Mouse (Mus musculus): ENCODE measurements around the gene Cab39. TPM values are rescaled to one million over a fixed set of nuclear protein-coding genes. Genes with fewer than 3 reads are reported as not detected.

The Cab39 gene
- polyA plus RNA-seq, 1 experiment from 2014 or later: 74.3 TPM

GRCm38 (mm10) chr1:85758231-85758968 is 34.8 kb upstream of the Cab39 start:
- H3K9ac ChIP-seq (ENCODE audit: low read length): no peak overlapping the region
- no peak; the same call in 1 of the 2 replicates for ATAC-seq
- WGBS: 29% methylated on average over 14 of the region's 14 CpGs
- no peak overlapping the region for H3K4me3 ChIP-seq (ENCODE audit: low read depth, low read length)
- DNase-seq (ENCODE audit: low spot score): peak; percentile 11
- no peaks in the 10 kb centered on the region for H3K36me3 ChIP-seq (ENCODE audit: control insufficient read depth, insufficient read depth, low read length)
- H3K27ac ChIP-seq (ENCODE audit: low read depth, low read length): no peak overlapping the region
- H3K4me1 ChIP-seq (ENCODE audit: control insufficient read depth, insufficient read depth, low read length): no peaks in the 10 kb centered on the region
- no peaks in the 10 kb centered on the region for H3K9me3 ChIP-seq (replicated peaks; ENCODE audit: control insufficient read depth, low read length)
- no peak overlapping the region for H3K4me2 ChIP-seq (ENCODE audit: low read length)
- no peaks in the 10 kb centered on the region for H3K27me3 ChIP-seq (replicated peaks; ENCODE audit: control insufficient read depth, insufficient read depth, low read length)

DNA sequence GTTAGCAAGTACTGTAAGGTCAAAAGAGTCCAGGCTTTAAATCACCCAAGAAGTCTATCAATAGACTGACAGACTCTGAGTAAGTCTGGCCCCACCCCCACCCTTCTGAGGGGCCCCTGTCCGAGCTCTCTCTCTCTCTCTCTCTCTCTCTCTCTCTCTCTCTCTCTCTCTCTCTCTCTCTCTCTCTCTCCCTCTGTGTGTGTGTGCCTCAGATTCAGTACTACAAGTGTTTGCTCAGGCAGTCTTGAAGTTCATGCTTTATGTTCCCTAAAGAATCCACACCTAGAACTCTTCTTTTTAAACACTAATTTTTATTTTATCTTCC is 34.3 kb upstream of the Cab39 start:
- Histone ChIP-seq H3K36me3 (ENCODE audit: control insufficient read depth, insufficient read depth, low read length) (no peaks in the 10 kb centered on the region), H3K4me3 (ENCODE audit: low read depth, low read length) (no peak overlapping the region), H3K4me2 (ENCODE audit: low read length) (no peak overlapping the region), H3K9ac (ENCODE audit: low read length) (no peak overlapping the region), H3K4me1 (ENCODE audit: control insufficient read depth, insufficient read depth, low read length) (no peaks in the 10 kb centered on the region), H3K9me3 (replicated peaks; ENCODE audit: control insufficient read depth, low read length) (no peaks in the 10 kb centered on the region), H3K27ac (ENCODE audit: low read depth, low read length) (no peak overlapping the region), H3K27me3 (replicated peaks; ENCODE audit: control insufficient read depth, insufficient read depth, low read length) (no peaks in the 10 kb centered on the region)
- 9% methylated on average over 1 of the region's 1 CpGs for WGBS
- ATAC-seq (no peak), DNase-seq (ENCODE audit: low spot score) (no peak)

DNA sequence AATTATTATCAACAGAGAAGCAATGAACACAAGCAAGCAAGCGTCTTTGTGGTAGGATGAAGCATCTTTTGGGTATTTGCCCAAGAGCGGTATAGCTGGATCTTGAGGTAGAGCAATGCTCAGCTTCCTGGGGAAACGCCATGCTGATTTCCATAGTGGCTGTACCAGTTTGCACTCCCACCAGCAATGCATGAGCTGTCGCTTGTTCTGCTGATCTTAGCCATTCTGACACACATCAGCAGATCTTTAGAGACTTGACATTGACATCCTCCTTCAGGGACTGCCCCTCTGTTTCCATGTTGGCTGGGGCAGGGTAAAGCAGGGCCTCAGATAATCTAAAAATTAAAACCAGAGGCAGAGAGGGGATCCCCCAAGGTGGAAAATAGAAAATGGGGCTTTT is 31.6 kb upstream of the Cab39 start:
- ATAC-seq (no peak), DNase-seq (ENCODE audit: low spot score) (no peak)
- Histone ChIP-seq H3K4me2 (ENCODE audit: low read length) (no peak overlapping the region), H3K4me1 (ENCODE audit: control insufficient read depth, insufficient read depth, low read length) (no peaks in the 10 kb centered on the region), H3K9ac (ENCODE audit: low read length) (no peak overlapping the region), H3K36me3 (ENCODE audit: control insufficient read depth, insufficient read depth, low read length) (no peaks in the 10 kb centered on the region), H3K27me3 (replicated peaks; ENCODE audit: control insufficient read depth, insufficient read depth, low read length) (no peaks in the 10 kb centered on the region), H3K4me3 (ENCODE audit: low read depth, low read length) (no peak overlapping the region), H3K9me3 (replicated peaks; ENCODE audit: control insufficient read depth, low read length) (no peaks in the 10 kb centered on the region), H3K27ac (ENCODE audit: low read depth, low read length) (no peak overlapping the region)
- 92% methylated on average over 4 of the region's 4 CpGs for WGBS

- no peaks in the 10 kb centered on the region for H3K9me3 ChIP-seq (replicated peaks; ENCODE audit: control insufficient read depth, low read length)
- H3K27me3 ChIP-seq (replicated peaks; ENCODE audit: control insufficient read depth, insufficient read depth, low read length): no peaks in the 10 kb centered on the region
- no peak overlapping the region for H3K27ac ChIP-seq (ENCODE audit: low read depth, low read length)
- 90% methylated on average over 6 of the region's 6 CpGs for WGBS
- H3K4me3 ChIP-seq (ENCODE audit: low read depth, low read length): no peak overlapping the region
- H3K4me2 ChIP-seq (ENCODE audit: low read length): no peak overlapping the region
- DNase-seq (ENCODE audit: low spot score) (no peak), ATAC-seq (no peak)
- no peaks in the 10 kb centered on the region for H3K4me1 ChIP-seq (ENCODE audit: control insufficient read depth, insufficient read depth, low read length)
- H3K9ac ChIP-seq (ENCODE audit: low read length): no peak overlapping the region
- no peaks in the 10 kb centered on the region for H3K36me3 ChIP-seq (ENCODE audit: control insufficient read depth, insufficient read depth, low read length)
These were observed 29.9 kb upstream of the Cab39 start for GRCm38 (mm10) chr1:85763386-85763785.

DNA sequence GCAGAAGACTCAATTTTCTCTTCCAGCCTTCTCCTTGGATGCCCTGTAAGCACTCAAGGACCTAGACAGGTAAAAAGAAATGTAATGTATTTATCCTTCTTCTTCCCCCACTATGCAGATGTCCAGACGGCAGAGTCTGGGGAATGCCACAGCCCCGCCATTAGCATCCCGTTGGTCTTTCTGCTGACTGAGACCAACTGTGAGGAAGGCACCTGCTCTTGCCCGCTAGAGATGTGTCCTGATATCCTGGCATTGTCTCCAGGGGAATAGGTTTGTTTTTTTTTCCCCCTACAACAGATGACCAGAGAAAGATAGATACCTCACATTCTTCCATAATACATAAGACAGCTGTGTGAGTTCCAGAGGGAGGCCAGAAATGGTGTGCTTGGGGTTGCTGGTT is 28.9 kb upstream of the Cab39 start:
- DNase-seq (ENCODE audit: low spot score) (no peak), ATAC-seq (no peak)
- 80% methylated on average over 4 of the region's 4 CpGs for WGBS

DNA sequence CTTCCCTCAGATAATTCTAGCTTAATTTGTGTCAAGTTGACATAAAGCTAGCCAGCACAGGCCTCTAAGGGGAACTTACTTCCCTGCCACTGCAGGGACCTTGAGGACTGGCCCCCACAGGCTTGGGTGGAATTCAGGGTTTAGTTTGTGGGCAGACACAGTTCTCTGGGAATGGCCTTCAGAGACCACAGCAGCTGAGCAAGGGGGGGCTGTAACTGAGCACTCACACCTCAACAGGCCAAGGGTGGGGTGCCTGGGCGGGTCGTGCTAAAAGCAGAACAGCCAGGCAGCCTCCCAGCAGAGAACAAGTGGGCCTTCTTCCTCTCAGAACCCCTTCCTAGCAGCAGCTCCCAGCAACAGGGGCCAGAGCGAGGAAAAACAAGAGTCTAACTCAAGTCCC is 27.1 kb upstream of the Cab39 start:
- whole genome bisulfite sequencing: 93% methylated on average over 3 of the region's 3 CpGs
- H3K36me3 ChIP-seq (ENCODE audit: control insufficient read depth, insufficient read depth, low read length): no peaks in the 10 kb centered on the region
- DNase-seq (ENCODE audit: low spot score): no peak
- no peak overlapping the region for H3K4me3 ChIP-seq (ENCODE audit: low read depth, low read length)
- H3K27me3 ChIP-seq (replicated peaks; ENCODE audit: control insufficient read depth, insufficient read depth, low read length): no peaks in the 10 kb centered on the region
- H3K9ac ChIP-seq (ENCODE audit: low read length): no peak overlapping the region
- no peak overlapping the region for H3K27ac ChIP-seq (ENCODE audit: low read depth, low read length)
- no peak overlapping the region for H3K4me2 ChIP-seq (ENCODE audit: low read length)
- no peaks in the 10 kb centered on the region for H3K9me3 ChIP-seq (replicated peaks; ENCODE audit: control insufficient read depth, low read length)
- H3K4me1 ChIP-seq (ENCODE audit: control insufficient read depth, insufficient read depth, low read length): no peaks in the 10 kb centered on the region
- no peak for ATAC-seq

More for the DNA sequence above, 28.9 kb upstream of the Cab39 start:
- H3K9ac ChIP-seq (ENCODE audit: low read length): no peak overlapping the region
- no peak overlapping the region for H3K4me3 ChIP-seq (ENCODE audit: low read depth, low read length)
- H3K4me1 ChIP-seq (ENCODE audit: control insufficient read depth, insufficient read depth, low read length): no peaks in the 10 kb centered on the region
- no peaks in the 10 kb centered on the region for H3K9me3 ChIP-seq (replicated peaks; ENCODE audit: control insufficient read depth, low read length)
- H3K27me3 ChIP-seq (replicated peaks; ENCODE audit: control insufficient read depth, insufficient read depth, low read length): no peaks in the 10 kb centered on the region
- no peak overlapping the region for H3K27ac ChIP-seq (ENCODE audit: low read depth, low read length)
- H3K4me2 ChIP-seq (ENCODE audit: low read length): no peak overlapping the region
- no peaks in the 10 kb centered on the region for H3K36me3 ChIP-seq (ENCODE audit: control insufficient read depth, insufficient read depth, low read length)

GRCm38 (mm10) chr1:85767754-85768153 is 25.5 kb upstream of the Cab39 start:
- DNase-seq (ENCODE audit: low spot score): no peak
- ATAC-seq: no peak
- Histone ChIP-seq H3K36me3 (ENCODE audit: control insufficient read depth, insufficient read depth, low read length) (no peaks in the 10 kb centered on the region), H3K4me3 (ENCODE audit: low read depth, low read length) (no peak overlapping the region), H3K4me2 (ENCODE audit: low read length) (no peak overlapping the region), H3K27me3 (replicated peaks; ENCODE audit: control insufficient read depth, insufficient read depth, low read length) (no peaks in the 10 kb centered on the region), H3K27ac (ENCODE audit: low read depth, low read length) (no peak overlapping the region), H3K9me3 (replicated peaks; ENCODE audit: control insufficient read depth, low read length) (no peaks in the 10 kb centered on the region), H3K4me1 (ENCODE audit: control insufficient read depth, insufficient read depth, low read length) (no peaks in the 10 kb centered on the region), H3K9ac (ENCODE audit: low read length) (no peak overlapping the region)
- WGBS: 64% methylated on average over 1 of the region's 1 CpGs

DNA sequence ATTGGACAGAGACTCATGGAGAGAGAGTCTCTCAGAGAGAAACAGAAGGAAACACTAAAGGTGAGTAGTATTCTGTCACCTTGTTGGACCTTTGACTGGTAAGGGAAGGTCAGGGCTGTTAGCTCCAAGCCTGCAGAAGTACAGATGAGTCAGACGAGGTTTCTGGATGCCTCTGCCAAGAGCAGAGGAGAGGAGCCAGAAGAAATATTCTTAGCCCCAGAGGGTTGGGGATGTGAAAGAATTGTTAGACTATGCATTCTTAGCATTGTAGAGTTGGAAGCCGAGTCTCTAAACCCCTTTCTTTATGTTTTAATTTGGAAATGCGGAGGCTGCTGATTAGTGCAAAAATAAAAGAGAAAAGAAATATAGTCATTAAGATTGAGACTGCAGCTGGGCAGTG is 21.3 kb upstream of the Cab39 start:
- Histone ChIP-seq H3K9ac (ENCODE audit: low read length) (no peak overlapping the region), H3K9me3 (replicated peaks; ENCODE audit: control insufficient read depth, low read length) (no peaks in the 10 kb centered on the region), H3K4me2 (ENCODE audit: low read length) (no peak overlapping the region), H3K4me1 (ENCODE audit: control insufficient read depth, insufficient read depth, low read length) (no peaks in the 10 kb centered on the region), H3K36me3 (ENCODE audit: control insufficient read depth, insufficient read depth, low read length) (no peaks in the 10 kb centered on the region), H3K27me3 (replicated peaks; ENCODE audit: control insufficient read depth, insufficient read depth, low read length) (no peaks in the 10 kb centered on the region), H3K27ac (ENCODE audit: low read depth, low read length) (no peak overlapping the region), H3K4me3 (ENCODE audit: low read depth, low read length) (no peak overlapping the region)
- ATAC-seq (no peak), DNase-seq (ENCODE audit: low spot score) (no peak)
- 67% methylated on average over 3 of the region's 3 CpGs for WGBS

DNA sequence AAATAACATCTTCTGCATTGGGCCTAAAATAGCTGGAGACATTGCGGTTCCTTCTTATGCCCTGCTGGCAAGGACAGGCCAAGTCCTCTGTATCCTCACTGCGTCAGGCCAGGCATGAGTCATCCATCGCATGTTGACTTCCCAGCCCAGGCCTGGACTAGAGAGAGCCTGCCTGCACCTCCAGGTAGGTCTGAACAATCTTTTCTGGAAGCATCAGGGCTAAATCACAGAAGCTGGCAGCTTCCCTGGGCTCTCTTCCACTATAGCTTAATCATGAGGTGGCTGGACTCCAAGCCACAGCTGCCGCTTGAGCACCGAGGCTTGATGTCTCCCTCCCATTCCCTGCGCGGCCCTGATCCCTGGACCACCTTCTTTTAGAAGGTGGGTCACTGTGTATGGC is 18.1 kb upstream of the Cab39 start:
- Histone ChIP-seq H3K27ac (ENCODE audit: low read depth, low read length) (no peak overlapping the region), H3K4me2 (ENCODE audit: low read length) (no peak overlapping the region), H3K9ac (ENCODE audit: low read length) (no peak overlapping the region), H3K4me1 (ENCODE audit: control insufficient read depth, insufficient read depth, low read length) (no peaks in the 10 kb centered on the region), H3K27me3 (replicated peaks; ENCODE audit: control insufficient read depth, insufficient read depth, low read length) (no peaks in the 10 kb centered on the region), H3K4me3 (ENCODE audit: low read depth, low read length) (no peak overlapping the region), H3K9me3 (replicated peaks; ENCODE audit: control insufficient read depth, low read length) (no peaks in the 10 kb centered on the region), H3K36me3 (ENCODE audit: control insufficient read depth, insufficient read depth, low read length) (no peaks in the 10 kb centered on the region)
- ATAC-seq (no peak), DNase-seq (ENCODE audit: low spot score) (no peak)
- WGBS: 88% methylated on average over 7 of the region's 7 CpGs

All from forebrain, embryonic 14.5 days (tissue).